Mouse (Mus musculus) CH12.LX (cell line): ENCODE measurements around the gene Cradd. TPM values are rescaled to one million over a fixed set of nuclear protein-coding genes. Genes with fewer than 3 reads are reported as not detected.

Experiments
- DNase-seq: peaks from one replicate; pipeline ENCODE4 v3.0.0-alpha.2; 2013; ENCODE audit errors: extremely low read depth
- H3K27ac ChIP-seq: 2 replicates; pipeline ENCODE4 v1.5.1; 2012; ENCODE audit warnings: low read depth, mild to moderate bottlenecking, control low read depth, moderate library complexity; ENCODE audit not compliant: insufficient read depth
- H3K27me3 ChIP-seq: replicated peaks from 2 replicates; pipeline ENCODE3; 2012; ENCODE audit warnings: inconsistent platforms
- H3K36me3 ChIP-seq, 2 experiments: replicated peaks in 1 of 2; 2 replicates each; pipeline versions ENCODE3 to v1.6.1; 2012; ENCODE audit warnings: inconsistent platforms in 1 of 2, low read length in 1 of 2, mild to moderate bottlenecking in 1 of 2, mixed read lengths in 1 of 2, moderate library complexity in 1 of 2; ENCODE audit not compliant: control insufficient read depth in 1 of 2, insufficient read depth in 1 of 2
- H3K4me1 ChIP-seq, 2 experiments: 2 replicates each; pipeline ENCODE4 v1.6.1; 2012; ENCODE audit warnings: inconsistent platforms in 1 of 2, moderate library complexity in 1 of 2; ENCODE audit not compliant: insufficient read depth in 2 of 2, control insufficient read depth in 1 of 2
- H3K4me2 ChIP-seq: 2 replicates; pipeline ENCODE4 v1.6.1; 2012; ENCODE audit warnings: low read depth, mild to moderate bottlenecking, control low read depth; ENCODE audit not compliant: poor library complexity, insufficient read depth, severe bottlenecking
- H3K4me3 ChIP-seq, 3 experiments: fragments of 150-350 bp in 1 of 3; sonication (generic) in 1 of 3; replicated peaks in 1 of 3; 2 replicates each; pipeline versions ENCODE3 to v1.5.1; 2011 to 2012; ENCODE audit warnings: low read depth in 2 of 3, low read length in 2 of 3, mild to moderate bottlenecking in 2 of 3, moderate library complexity in 2 of 3, control low read depth in 1 of 3, improper control_type of control experiment in 1 of 3, inconsistent platforms in 1 of 3, mixed read lengths in 1 of 3; ENCODE audit not compliant: poor library complexity in 1 of 3
- H3K79me2 ChIP-seq: replicated peaks from 2 replicates; pipeline ENCODE4 v1.6.1; 2012; ENCODE audit warnings: mild to moderate bottlenecking, moderate library complexity; ENCODE audit not compliant: control insufficient read depth, poor library complexity, insufficient read depth, severe bottlenecking; ENCODE audit errors: extremely low read depth
- H3K9ac ChIP-seq: 2 replicates; pipeline ENCODE4 v1.6.1; 2012; ENCODE audit warnings: low read depth, mild to moderate bottlenecking, control low read depth, moderate library complexity; ENCODE audit not compliant: insufficient read depth
- H3K9me3 ChIP-seq: replicated peaks from 2 replicates; pipeline ENCODE3; 2012; ENCODE audit warnings: low read length, inconsistent platforms, mixed read lengths
- BHLHE40 ChIP-seq: IDR thresholded peaks from 2 replicates; pipeline ENCODE4 v1.6.1; 2011; ENCODE audit warnings: mild to moderate bottlenecking, low read depth, low read length, improper control_type of control experiment
- CHD1 ChIP-seq: IDR thresholded peaks from 2 replicates; pipeline ENCODE4 v1.6.1; 2012; ENCODE audit warnings: low read depth, low read length, improper control_type of control experiment, inconsistent platforms
- CTCF ChIP-seq, 2 experiments: IDR thresholded peaks in 1 of 2; conservative IDR thresholded peaks in 1 of 2; 2 replicates each; pipeline ENCODE4 v1.5.1; 2011 to 2012; ENCODE audit warnings: low read depth in 2 of 2, low read length in 2 of 2, improper control_type of control experiment in 1 of 2, inconsistent platforms in 1 of 2, mild to moderate bottlenecking in 1 of 2, moderate library complexity in 1 of 2
- E2F4 ChIP-seq: IDR thresholded peaks from 2 replicates; pipeline ENCODE4 v1.6.1; 2011; ENCODE audit warnings: low read depth, low read length, improper control_type of control experiment; ENCODE audit not compliant: insufficient replicate concordance
- ELF1 ChIP-seq: IDR thresholded peaks from 2 replicates; pipeline ENCODE4 v1.6.1; 2014; ENCODE audit warnings: low read depth, mild to moderate bottlenecking, inconsistent platforms, low read length, improper control_type of control experiment
- EP300 ChIP-seq: IDR thresholded peaks from 2 replicates; pipeline ENCODE4 v1.6.1; 2011; ENCODE audit warnings: low read length, improper control_type of control experiment
- IRF4 ChIP-seq: IDR thresholded peaks from 2 replicates; pipeline ENCODE4 v1.6.1; 2014; ENCODE audit warnings: low read depth, mild to moderate bottlenecking, inconsistent platforms, low read length, improper control_type of control experiment
- JUND ChIP-seq: conservative IDR thresholded peaks from 2 replicates; pipeline ENCODE4 v1.6.1; 2011; ENCODE audit warnings: low read depth, low read length, improper control_type of control experiment
- KAT2A ChIP-seq: IDR thresholded peaks from 2 replicates; pipeline ENCODE4 v1.6.1; 2012; ENCODE audit warnings: low read length, improper control_type of control experiment, inconsistent platforms; ENCODE audit not compliant: insufficient replicate concordance
- MAX ChIP-seq: IDR thresholded peaks from 2 replicates; pipeline ENCODE4 v1.6.1; 2011; ENCODE audit warnings: low read length, improper control_type of control experiment
- MAZ ChIP-seq: IDR thresholded peaks from 2 replicates; pipeline ENCODE4 v1.6.1; 2012; ENCODE audit warnings: low read depth, mild to moderate bottlenecking, inconsistent platforms, low read length, improper control_type of control experiment, moderate library complexity
- MXI1 ChIP-seq: IDR thresholded peaks from 2 replicates; pipeline ENCODE4 v1.6.1; 2011; ENCODE audit warnings: mild to moderate bottlenecking, low read depth, low read length, improper control_type of control experiment
- NELFE ChIP-seq: IDR thresholded peaks from 2 replicates; pipeline ENCODE4 v1.6.1; 2011; ENCODE audit warnings: low read depth, low read length, improper control_type of control experiment
- NRF1 ChIP-seq: IDR thresholded peaks from 2 replicates; pipeline ENCODE4 v1.6.1; 2014; ENCODE audit warnings: low read depth, mild to moderate bottlenecking, inconsistent platforms, low read length, improper control_type of control experiment, moderate library complexity
- PAX5 ChIP-seq: IDR thresholded peaks from 2 replicates; pipeline ENCODE4 v1.6.1; 2012; ENCODE audit warnings: low read length, inconsistent platforms, mixed read lengths
- POLR2A ChIP-seq: IDR thresholded peaks from 2 replicates; pipeline ENCODE4 v1.6.1; 2011; ENCODE audit warnings: low read depth, mild to moderate bottlenecking, improper control_type of control experiment, low read length
- SIN3A ChIP-seq: IDR thresholded peaks from 2 replicates; pipeline ENCODE4 v1.6.1; 2012; ENCODE audit warnings: low read length, improper control_type of control experiment, inconsistent platforms
- USF2 ChIP-seq: conservative IDR thresholded peaks from 2 replicates; pipeline ENCODE4 v1.6.1; 2011; ENCODE audit warnings: low read depth, low read length, improper control_type of control experiment
- ZC3H11A ChIP-seq: IDR thresholded peaks from 2 replicates; pipeline ENCODE4 v1.6.1; 2012; ENCODE audit warnings: low read depth, mild to moderate bottlenecking, inconsistent platforms, low read length, improper control_type of control experiment
- ZKSCAN1 ChIP-seq: IDR thresholded peaks from 2 replicates; pipeline ENCODE4 v1.6.1; 2012; ENCODE audit warnings: low read depth, inconsistent platforms, low read length, improper control_type of control experiment, borderline replicate concordance
- ZNF384 ChIP-seq: IDR thresholded peaks from 2 replicates; pipeline ENCODE4 v1.6.1; 2012; ENCODE audit warnings: low read depth, low read length, improper control_type of control experiment, inconsistent platforms
- dilution Hi-C: fragments of 300-500 bp; cut with MboI; formaldehyde crosslinking; loops from 2 replicates; pipeline ENCODE4 v1.14.3; 2020; ENCODE audit warnings: low sequenced_read_pairs; ENCODE audit not compliant: extremely low pct_unique_long_range_greater_than_20kb, extremely low pct_ligation_motif_present
- in situ Hi-C: fragments of 300-500 bp; cut with MboI; formaldehyde crosslinking; loops from 3 replicates; pipeline ENCODE4 v1.14.3; 2019; ENCODE audit warnings: low sequenced_read_pairs, low pct_ligation_motif_present, low pct_unique_long_range_greater_than_20kb, mixed read lengths
- polyA plus RNA-seq: library from polyadenylated mRNA; unstranded; fragments of >175 nt; gene quantifications from 2 replicates; pipeline ENCODE4 v1.2.1, GENCODE M21; 2012; ENCODE audit warnings: low read depth; ENCODE audit not compliant: insufficient read length
- total RNA-seq, 2 experiments: library from RNA; depleted of rRNA; stranded (reverse); fragments of 300-350 nt in 1 of 2; fragments of >200 nt in 1 of 2; gene quantifications; 2 replicates each; pipeline ENCODE4 v1.2.3; 2012 to 2014

Gene Cradd
- total and polyA plus RNA-seq, 3 experiments = 5.6 to 8.8 (median 5.6) TPM

DNA sequence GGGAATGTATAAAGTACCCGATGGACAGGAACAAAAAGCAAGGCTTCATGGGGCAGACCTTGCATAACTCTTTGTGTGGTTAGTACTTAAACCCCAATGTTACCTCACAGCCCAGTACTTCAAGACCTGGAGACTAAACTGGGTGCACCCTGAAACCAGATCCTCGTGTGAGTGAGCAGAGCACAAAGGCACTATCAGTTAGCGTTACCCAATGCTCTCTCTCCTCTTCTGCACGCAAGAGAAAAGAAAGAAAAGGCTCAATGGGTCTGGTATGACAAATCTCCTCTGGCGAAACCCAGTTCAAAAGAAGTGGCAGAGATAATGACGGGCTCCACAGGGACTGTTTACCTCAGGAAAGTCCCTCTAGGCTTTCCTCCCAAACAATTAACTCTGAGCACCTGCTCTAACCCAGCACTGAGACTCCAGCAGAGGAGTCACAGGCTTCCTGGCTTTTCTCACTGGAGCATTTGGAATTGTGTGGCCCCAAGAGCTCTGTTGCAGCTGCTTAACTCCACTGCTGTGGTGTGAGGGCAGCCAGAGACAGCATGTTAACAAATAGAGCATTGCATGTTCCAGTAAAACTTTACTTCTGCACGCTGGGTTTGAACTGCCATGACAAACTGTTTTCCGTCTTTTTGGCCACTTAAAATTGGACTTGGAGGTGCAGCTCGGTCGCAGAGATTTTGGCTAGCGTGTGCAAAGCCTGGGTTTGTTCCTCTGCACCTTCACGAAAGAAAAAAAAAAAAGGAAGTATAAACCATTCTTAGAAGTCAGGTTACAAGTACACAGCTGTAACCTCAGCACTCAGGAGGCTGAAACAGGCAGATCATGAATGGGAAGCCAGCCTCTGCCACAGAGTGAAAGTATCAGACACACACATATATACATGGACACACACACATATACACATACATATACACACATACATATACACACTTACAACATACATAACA, 21.4 kb downstream of the Cradd start:
- in situ Hi-C loops (no loop called here), dilution Hi-C loops (no loop called here)
- Histone ChIP-seq H3K4me2 (no peak overlapping the region; the same call in 1 of the 2 replicates), H3K79me2 (no peaks in the 10 kb centered on the region; the same call in 1 of the 2 replicates), H3K27ac (no peak overlapping the region), H3K36me3 (peaks cover 0 to 2% of the 10 kb centered on the region in 2 experiments), H3K4me3 (no peak overlapping the region), H3K9ac (no peak overlapping the region), H3K4me1 (peaks cover 36 to 69% of the 10 kb centered on the region in 2 experiments), H3K27me3 (no peaks in the 10 kb centered on the region), H3K9me3 (no peaks in the 10 kb centered on the region)
- TF ChIP-seq EP300 = 0 out of 2 replicates have a peak, but pooled peaks have one; percentile 25
- TF ChIP-seq ZC3H11A = no peak
- peak; percentile 82 for TF ChIP-seq ZNF384
- DNase-seq = no peak

- Histone ChIP-seq H3K9ac (peak overlapping the region; percentile 12; the same call in 1 of the 2 replicates), H3K36me3 (no peaks in the 10 kb centered on the region), H3K9me3 (no peaks in the 10 kb centered on the region), H3K4me1 (peaks cover 36 to 70% of the 10 kb centered on the region in 2 experiments), H3K27ac (peak overlapping the region; percentile 75), H3K4me2 (peak overlapping the region; percentile 83), H3K79me2 (no peaks in the 10 kb centered on the region; the same call in 1 of the 2 replicates), H3K4me3 (no peak overlapping the region), H3K27me3 (no peaks in the 10 kb centered on the region)
- in situ Hi-C loops = no loop called here
- TF ChIP-seq NELFE (0 out of 2 replicates have a peak, but pooled peaks have one; percentile 39), JUND (no peak; the same call in 1 of the 2 replicates), NRF1 (no peak), MAZ (no peak), E2F4 (peak; percentile 78; the same call in 1 of the 2 replicates), ZKSCAN1 (no peak), USF2 (no peak), KAT2A (no peak), ZNF384 (peak; percentile 13; the same call in 1 of the 2 replicates), IRF4 (0 out of 2 replicates have a peak, but pooled peaks have one; percentile 9), MXI1 (no peak; the same call in none of the 2 replicates), SIN3A (0 out of 2 replicates have a peak, but pooled peaks have one; percentile 5), MAX (0 out of 2 replicates have a peak, but pooled peaks have one; percentile 36), CHD1 (peak; percentile 4; the same call in 1 of the 2 replicates), BHLHE40 (0 out of 2 replicates have a peak, but pooled peaks have one; percentile 10), PAX5 (no peak), CTCF (conservative IDR thresholded peaks at IDR 0.05 in 1 of 2, IDR thresholded peaks at IDR 0.05 in 1 of 2; ENCODE audit: low read depth in 2 of 2, low read length in 2 of 2) (no peak), POLR2A (no peak), ELF1 (0 out of 2 replicates have a peak, but pooled peaks have one; percentile 27)
- dilution Hi-C loops = no loop called here
- DNase-seq = peak; percentile 47
These were observed 23.6 kb downstream of the Cradd start for GRCm38 (mm10) chr10:95300178-95300793.
